Mouse (Mus musculus) adrenal gland, adult 18-20 months (tissue): Measurements from ENCODE around the gene Ccl17. TPM values are rescaled to one million over a fixed set of nuclear protein-coding genes. Genes with fewer than 3 reads are reported as not detected.

Source experiments
- DNase-seq, 2 experiments: peaks; one replicate each; pipeline ENCODE4 v3.0.0; 2021 to 2022; ENCODE audit warnings: low spot score in 2 of 2
- total RNA-seq, 2 experiments: library from RNA; stranded (reverse); gene quantifications; 1 replicate in 1 of 2; 2 replicates in 1 of 2; pipeline ENCODE4 v1.2.3; 2021

Gene Ccl17
- total RNA-seq, 2 experiments from 2014 or later, result 1.4 to 1.8 TPM

DNA sequence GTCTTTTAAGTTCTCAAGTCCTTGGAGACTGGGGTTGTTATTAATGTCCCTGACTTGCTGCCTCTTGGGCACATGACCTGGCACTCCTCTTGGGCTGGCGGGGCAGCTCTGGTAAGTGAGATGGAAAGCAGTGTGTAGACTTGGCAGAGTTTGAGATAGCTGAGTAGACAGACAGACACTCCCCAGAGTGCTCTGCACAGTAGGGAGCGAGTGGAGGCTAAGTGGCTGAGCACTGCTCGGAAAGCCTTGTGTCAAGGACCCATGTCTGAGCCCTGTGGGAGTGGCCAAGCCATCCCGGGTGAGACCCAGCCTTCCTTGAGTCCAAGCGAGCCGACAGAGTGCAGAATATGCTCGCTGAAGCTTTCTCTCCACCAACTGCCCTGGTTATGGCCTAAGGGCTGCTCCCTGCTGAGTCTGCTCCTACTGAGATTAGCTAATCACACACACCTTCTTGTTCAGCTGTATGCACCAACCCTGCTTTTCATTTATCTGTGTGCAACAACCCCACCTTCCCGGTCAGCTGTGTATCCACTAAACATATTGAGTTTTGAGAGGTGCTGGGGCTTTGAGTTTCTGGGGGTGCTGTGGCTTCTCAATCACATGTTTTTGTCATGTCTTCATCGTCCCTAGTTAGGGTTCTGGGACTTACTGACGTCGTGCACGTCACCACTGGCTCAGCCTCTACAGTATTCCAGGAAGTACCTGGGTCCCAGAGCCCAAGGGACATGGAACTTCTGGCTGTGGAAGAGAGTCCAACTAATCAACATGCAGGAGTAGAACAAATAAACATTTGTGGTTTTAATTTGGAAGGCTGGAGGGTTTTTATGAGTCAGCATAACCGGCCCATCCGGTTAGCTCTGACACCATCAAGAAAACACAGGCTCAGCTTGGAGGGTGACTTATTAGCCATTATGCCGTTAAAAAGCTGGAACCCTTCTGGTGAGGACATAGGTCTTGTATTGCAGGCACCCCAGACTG is 22.4 kb upstream of the Ccl17 start:
- peak in 1 of 2 experiments; percentile 33 for DNase-seq

DNA sequence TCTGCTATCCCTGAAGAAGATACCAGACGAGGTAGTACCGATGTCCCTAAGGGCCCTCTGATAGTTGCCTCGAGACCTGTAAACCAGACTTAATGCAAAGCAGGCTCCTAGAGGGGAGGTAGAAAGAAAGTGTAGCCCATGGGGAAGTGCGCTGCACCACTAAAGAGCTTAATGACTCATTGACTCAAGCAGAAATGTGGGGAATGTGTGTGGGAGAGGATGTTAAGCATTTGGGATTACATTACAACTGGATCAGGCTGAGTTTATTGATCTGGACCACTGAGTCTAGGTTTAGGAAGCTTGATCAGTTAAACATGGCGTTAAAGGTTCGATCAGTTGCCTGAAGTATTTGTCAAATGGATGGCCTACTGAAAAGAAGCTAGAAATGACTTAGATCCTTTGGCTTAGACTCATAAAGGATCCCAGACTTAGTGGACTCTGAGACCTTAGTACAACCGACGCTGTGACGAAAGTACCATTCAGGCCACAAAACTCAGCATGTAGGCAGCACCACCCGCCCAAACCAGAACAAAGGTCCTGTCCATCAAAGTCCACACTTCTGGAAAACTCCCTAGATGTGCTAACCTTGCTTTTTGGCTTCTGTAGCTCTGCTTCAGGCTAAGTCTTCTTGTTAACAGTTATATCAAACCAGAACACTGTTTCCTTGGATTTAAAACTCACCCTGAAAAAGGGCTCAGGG is 20.8 kb upstream of the Ccl17 start:
- DNase-seq, result no peak

- no peak for DNase-seq
Measured at GRCm38 (mm10) chr8:94794368-94794767, 15.9 kb upstream of the Ccl17 start.

DNA sequence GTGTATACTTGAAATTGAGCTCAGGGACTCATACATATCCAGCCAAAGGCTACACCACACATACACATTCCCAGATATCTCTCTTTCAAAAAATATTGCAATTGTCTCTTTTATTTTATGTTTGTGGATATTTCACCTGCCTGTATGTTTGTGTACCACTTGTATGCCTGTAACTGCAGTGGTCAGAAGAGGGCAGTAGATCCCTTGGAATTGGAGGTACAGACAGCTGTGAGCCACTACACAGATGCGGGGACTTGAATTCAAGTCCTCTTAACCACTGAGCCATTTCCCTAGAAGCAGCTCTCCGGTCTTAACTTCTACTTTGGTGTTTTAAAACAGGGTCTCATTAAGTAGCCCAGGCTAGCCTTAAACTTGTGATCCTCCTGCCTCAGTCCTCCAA is 15.5 kb upstream of the Ccl17 start:
- DNase-seq, result no peak

DNA sequence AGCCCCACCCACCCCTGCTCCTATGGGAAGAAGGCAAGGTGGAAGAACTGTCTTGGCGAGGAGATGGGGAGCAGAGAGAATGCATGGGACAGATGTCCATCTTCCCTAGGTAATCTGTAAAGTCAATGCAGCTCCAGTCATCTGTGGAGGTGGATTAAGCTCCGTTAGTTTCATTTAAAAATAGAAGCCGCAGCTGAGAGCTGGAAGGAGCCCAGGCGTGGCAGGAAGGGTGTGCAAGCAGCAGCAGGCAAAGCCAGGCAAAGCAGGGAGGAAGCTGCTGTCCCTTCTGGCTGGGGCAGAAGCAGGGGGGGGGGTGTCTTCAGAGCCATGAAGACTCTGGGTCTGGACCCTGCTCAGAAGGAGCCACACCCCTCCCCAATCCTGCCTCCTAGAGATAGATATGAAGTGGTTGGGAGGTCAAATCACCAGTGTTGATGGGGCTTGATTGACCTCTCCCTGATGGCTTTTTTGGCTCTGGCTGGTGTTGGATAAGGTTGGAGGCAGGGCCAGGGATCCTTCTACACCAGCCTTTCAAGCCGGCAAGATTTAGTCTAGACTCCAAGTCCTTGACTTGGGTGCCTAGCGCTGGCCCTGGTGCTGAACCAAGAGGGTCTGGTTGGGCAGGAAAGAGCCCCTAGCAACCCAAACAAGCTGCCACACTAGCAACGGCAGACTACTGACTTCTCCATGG is 9.8 kb upstream of the Ccl17 start:
- DNase-seq, result no peak

DNA sequence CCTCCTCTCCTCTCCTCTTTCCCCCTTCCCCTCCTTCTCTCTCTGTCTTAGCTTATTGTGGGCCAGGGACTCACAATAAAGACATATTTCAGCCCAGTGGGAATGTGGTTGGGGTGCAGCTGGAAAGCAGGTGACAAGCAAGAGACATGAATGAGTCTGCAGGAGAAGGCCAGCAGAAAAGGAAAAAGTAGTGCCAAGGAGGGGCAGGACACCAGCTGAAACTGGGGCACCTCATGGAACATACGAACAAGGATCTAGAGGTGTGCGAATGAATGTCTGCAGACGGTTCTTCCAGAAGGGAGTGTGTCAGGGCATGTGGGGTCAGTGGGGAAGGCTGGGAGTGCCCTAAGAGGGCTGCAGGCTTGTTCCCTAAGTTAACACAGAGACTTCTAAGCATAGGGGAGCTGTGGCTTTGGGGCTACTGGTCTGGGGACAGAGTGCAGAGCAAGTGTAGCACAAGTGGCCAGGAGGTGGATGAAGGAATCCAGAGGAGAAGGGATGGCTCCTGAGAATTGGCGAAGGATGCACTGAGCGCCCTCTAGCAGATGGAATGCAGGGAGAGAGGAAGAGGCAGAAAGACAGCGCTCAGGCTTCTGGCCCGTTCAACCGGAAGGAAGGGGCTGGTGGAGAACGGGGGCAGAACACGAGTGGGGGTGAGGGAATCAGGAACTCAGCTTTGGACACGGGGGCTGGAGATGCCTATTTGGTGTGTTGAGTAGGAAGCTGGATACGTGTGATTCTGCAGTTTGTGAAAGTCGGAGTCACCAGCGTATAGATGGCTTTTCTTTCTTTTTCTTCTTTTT is 8.8 kb upstream of the Ccl17 start:
- DNase-seq, result peak in 1 of 2 experiments; percentile 29

DNA sequence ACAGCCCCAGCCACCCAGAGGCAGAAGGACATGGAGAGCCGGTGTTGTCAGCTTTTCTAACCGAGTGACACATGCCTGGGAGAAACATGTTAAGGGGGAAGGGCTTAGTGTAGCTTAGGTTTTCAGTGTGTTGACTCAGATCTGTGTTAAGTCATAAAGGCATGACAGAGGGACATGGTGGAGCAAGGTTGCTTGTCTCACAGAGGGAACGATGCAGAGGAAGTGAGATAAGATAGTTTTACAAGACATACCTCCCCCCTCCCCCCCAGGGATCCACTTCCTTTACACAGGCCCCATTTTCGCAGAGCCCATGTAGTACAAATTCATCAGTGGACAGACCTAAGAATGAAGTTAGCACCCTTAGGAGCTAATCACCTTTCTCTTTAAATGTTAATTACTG is 7.9 kb upstream of the Ccl17 start:
- DNase-seq, result no peak

DNA sequence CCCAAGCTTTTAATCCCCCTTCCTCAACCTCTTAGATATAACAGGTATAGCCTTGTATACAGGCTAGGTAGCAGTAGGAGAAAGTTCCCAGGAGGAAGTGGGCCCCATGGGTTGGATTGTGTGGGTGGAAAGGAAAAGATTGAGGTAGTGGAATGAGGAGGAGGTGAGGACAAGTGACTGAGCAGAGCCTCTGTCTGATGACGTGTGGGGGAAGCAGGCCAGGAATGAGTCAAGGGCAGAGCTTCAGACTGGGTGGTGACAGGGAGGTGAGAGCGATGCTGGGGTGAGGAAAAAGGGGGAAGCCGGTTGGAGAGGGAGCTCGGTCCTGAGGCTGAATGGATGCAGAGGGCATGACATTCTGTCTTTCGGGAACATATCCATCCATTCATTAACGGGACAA is 6.7 kb upstream of the Ccl17 start:
- no peak for DNase-seq

DNA sequence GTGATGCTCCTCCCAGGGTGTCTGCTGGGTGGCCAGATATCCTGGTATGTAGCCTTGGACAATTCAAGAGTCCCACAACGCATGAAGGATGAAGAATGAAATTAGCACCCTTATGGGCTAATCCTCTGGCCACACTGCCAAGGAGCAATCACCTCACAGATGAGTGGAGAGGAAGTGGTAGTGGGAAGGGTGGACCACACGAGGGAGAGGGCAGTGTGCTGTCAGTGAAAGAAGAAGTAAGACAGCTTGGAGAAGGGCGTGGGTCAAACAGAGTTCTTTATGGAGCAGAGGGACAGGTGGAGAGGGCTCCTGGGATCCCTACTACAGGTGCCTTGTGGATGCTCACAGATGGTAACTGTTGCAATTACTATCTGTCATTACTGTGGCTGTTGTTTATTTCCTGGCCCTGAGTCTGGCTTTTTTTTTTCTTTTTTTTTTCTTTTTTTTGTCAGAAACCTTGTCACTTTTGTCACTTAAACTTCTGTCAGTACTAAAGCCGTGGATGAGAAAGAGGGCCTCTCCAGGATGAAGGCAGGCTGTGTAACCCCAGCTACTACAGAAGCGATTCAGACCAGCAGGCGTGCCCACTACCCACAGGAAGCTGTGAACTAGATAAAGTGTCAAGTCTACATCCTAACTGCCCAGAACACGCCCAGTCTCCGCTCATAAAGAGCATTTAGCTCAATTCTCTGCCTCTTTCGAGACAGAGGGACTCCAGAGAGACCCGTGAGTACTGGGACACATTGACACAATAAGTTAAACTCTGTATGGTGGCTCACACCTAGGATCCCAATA is 5.5 kb upstream of the Ccl17 start:
- no peak for DNase-seq

DNA sequence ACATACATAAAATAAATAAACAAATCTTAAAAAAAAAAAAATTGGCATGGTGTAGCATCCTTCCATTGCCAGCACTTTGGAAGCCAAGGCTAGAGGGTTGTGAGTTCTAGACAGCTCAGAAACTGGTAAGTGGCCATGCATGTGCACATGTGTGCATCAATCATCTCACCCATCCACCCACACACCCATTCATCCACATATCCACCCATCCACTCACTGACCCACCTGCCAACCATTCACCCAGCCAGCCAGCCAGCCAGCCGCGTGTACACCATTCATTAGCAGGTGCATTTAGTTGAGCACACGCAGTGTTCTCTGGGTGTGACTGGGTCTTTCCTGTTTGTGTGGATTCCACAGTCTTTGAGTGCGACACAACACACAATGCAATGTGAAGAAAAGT is 4.4 kb upstream of the Ccl17 start:
- no peak for DNase-seq

- peak in 1 of 2 experiments; percentile 35 for DNase-seq
Measured at GRCm38 (mm10) chr8:94807506-94807905, 2.7 kb upstream of the Ccl17 start.

GRCm38 (mm10) chr8:94808372-94808771 is 1.9 kb upstream of the Ccl17 start:
- DNase-seq, result no peak

DNA sequence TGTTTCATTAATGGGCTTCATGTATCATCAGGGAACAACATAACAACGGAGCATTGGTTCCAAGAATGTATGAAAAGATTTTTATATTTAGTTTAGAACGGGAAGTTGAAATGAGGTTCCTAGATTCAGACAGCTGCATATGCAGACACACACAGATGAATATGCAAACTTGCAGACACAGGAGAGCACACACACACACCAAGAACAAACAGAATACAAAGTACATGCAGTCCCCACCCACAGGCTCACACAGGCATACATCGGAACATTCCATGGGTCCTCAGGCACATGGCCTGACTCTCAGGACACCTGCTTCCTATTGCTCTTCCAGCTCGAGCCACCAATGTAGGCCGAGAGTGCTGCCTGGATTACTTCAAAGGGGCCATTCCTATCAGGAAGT is 602 bp downstream of the Ccl17 start:
- DNase-seq, result no peak

DNA sequence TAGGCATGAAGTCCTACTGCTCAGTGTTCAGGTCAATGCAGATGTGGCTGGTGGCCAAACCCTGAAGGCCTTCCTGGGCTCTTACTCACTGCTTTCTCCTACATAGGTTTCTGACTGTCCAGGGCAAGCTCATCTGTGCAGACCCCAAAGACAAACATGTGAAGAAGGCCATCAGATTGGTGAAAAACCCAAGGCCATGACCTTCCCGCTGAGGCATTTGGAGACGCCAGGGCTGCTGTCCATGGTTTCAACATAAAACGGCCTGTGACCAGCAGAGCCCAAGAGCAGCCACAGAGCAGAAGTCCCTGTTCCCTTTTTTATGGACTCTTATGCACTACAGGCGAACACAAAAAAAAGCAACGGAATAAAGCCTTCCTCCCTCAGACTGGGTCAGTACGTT is 1.4 kb downstream of the Ccl17 start:
- DNase-seq, result peak in 1 of 2 experiments; percentile 41

DNA sequence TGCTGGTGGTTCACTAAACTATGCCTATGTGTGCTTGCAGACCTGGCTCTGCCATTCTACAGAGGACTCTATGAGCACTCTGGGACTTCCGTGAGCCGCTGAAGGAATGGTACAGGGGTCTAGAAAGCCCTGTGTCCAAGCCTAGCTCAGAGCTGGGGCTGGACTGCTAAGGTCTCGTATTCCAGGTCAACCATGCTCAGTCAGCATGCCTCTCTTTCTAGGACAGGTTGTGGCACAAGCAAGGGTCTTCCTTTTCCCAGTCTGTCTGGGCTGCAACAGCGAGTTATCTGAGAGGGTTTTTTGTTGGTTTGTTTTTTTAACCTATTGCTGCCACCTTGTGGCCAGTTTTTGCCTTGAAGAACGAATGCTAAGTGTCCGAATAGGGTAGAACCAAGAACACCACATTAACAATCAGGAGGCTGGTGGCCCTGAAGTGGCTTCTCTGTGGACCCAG is 2.4 kb downstream of the Ccl17 start:
- peak; percentile 86 for DNase-seq

DNA sequence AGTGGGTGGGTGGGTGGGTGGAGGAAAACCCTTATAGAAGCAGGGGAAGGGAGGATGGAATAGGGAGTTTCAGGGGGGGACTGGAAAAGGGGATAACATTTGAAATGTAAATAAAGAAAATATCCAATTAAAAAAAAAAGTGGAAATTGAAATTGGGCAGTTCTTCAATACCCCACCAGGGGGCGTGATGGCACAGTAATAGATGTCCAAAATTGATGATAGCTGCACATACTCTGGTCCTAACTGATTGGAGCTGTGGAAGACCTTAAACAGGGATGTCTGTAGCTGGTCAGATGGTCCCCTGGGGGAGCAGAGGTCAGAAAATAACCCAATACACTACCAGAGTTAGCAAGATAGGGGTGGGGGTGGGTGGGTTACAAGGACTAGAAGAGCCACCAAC is 4.3 kb downstream of the Ccl17 start:
- DNase-seq, result no peak

DNA sequence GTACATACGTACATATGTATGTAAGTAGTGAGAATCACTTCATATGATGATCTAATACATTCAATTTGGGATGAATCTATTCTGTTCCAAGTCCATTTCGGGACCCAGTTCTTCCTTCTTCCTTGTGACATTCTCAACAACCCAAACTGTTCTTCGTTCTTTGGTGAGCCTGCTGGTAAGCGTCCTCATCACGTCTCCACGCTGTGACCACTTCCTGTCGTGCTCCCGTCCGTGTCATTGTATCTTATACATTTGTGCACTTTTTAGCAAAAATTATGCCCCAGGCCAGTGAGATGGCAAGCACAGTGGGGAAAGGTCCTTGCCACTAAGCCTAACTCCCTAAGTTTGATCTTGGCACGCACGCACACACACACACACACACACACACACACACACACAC is 7.7 kb downstream of the Ccl17 start:
- no peak for DNase-seq

- DNase-seq, result no peak
Measured at GRCm38 (mm10) chr8:94819671-94820179, 9.5 kb downstream of the Ccl17 start.

DNA sequence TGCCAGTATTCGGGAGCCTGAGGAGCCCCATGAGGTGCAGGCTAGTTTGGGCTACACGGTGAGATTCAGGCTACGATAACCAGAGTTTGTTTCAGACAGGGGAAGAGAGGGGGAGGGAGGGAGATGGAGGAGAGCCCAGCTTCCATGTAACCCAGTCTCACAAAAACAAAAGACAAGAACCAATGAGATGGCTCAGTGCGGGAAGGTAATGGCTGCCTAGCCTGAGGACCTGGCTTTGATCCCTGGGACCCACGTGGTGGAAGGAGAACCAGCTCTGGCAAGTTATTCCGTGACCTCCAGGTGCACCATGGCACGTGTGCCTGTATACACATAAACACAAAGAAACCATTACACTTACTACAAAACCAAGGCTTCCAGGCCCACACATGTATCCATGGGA is 10.3 kb downstream of the Ccl17 start:
- no peak for DNase-seq

DNA sequence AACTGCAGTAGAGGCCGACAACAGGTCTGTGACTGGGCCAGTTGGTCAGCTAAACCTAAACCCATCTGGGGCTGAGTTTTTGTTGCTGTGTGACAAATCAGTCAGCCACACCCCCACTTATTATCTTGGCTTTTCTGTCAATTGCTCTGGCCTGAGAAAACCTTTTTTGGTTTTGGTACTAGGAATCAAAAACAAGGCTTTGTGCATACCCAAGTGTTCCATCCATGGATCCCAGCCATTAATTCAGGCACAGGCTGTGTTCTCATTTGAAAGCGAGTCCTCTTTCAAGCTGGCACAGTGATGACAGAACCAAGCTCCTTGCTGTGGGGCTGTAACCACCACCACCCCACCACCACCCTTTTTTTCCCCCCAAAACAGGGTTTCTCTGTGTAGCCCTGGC is 11.1 kb downstream of the Ccl17 start:
- no peak for DNase-seq
